Mouse (Mus musculus): Measurements from ENCODE around the gene Zfp583.

Gene Zfp583

GRCm38 (mm10) chr7:6285842-6286705 is 45.0 kb downstream of the Zfp583 start, which contains the start of gene Zfp667:
TSS of gene Zfp667 (plus strand) at chr7:6286579.
- DNase-seq (ENCODE audit: low spot score), result peak; percentile 96

GRCm38 (mm10) chr7:6285366-6285765 is 45.7 kb downstream of the Zfp583 start:
- no peak for DNase-seq (ENCODE audit: low spot score)

- DNase-seq (ENCODE audit: low spot score), result no peak
These were observed 46.6 kb downstream of the Zfp583 start for GRCm38 (mm10) chr7:6284442-6285012.

- peak; percentile 83 for DNase-seq (ENCODE audit: low spot score)
These were observed 47.5 kb downstream of the Zfp583 start for GRCm38 (mm10) chr7:6283451-6284075.

GRCm38 (mm10) chr7:6282749-6283148 is 48.3 kb downstream of the Zfp583 start:
- peak; percentile 53 for DNase-seq (ENCODE audit: low spot score)

GRCm38 (mm10) chr7:6277906-6278305 is 53.2 kb downstream of the Zfp583 start:
- DNase-seq (ENCODE audit: low spot score), result no peak

GRCm38 (mm10) chr7:6265695-6266094 is 65.4 kb downstream of the Zfp583 start:
- DNase-seq (ENCODE audit: low spot score), result no peak
